Mouse (Mus musculus) MEL (cell line): ENCODE measurements around the gene 4933405L10Rik. TPM values are rescaled to one million over a fixed set of nuclear protein-coding genes. Genes with fewer than 3 reads are reported as not detected.

Experiments
- DNase-seq: peaks from one replicate; pipeline ENCODE4 v3.0.0; 2011; ENCODE audit warnings: low read depth, low spot score
- H3K27ac ChIP-seq: 2 replicates; pipeline ENCODE4 v1.5.1; 2012; ENCODE audit warnings: low read depth, mild to moderate bottlenecking, control low read depth, low read length, moderate library complexity; ENCODE audit not compliant: control insufficient read depth
- H3K27me3 ChIP-seq, 2 experiments: fragments of 150-350 bp in 1 of 2; sonication (generic) in 1 of 2; 2 replicates each; pipeline ENCODE4 v1.6.1; 2012; ENCODE audit warnings: low read length in 2 of 2, mild to moderate bottlenecking in 2 of 2, improper control_type of control experiment in 1 of 2, moderate library complexity in 1 of 2; ENCODE audit not compliant: insufficient read depth in 2 of 2, control insufficient read depth in 1 of 2
- H3K36me3 ChIP-seq, 2 experiments: 2 replicates each; pipeline ENCODE4 v1.6.1; 2012 to 2014; ENCODE audit warnings: low read length in 2 of 2, improper control_type of control experiment in 1 of 2, inconsistent platforms in 1 of 2, mild to moderate bottlenecking in 1 of 2; ENCODE audit not compliant: insufficient read depth in 2 of 2, control insufficient read depth in 1 of 2
- H3K4me1 ChIP-seq, 2 experiments: fragments of 150-350 bp in 1 of 2; sonication (generic) in 1 of 2; 2 replicates each; pipeline ENCODE4 v1.6.1; 2012; ENCODE audit warnings: low read length in 2 of 2, improper control_type of control experiment in 1 of 2, mild to moderate bottlenecking in 1 of 2; ENCODE audit not compliant: insufficient read depth in 2 of 2, control insufficient read depth in 1 of 2
- H3K4me3 ChIP-seq, 2 experiments: fragments of 150-350 bp in 1 of 2; sonication (generic) in 1 of 2; 2 replicates each; pipeline ENCODE4 v1.5.1; 2012; ENCODE audit warnings: low read depth in 2 of 2, low read length in 2 of 2, mild to moderate bottlenecking in 2 of 2, moderate library complexity in 2 of 2, control low read depth in 1 of 2, improper control_type of control experiment in 1 of 2; ENCODE audit not compliant: control insufficient read depth in 1 of 2, insufficient read depth in 1 of 2
- H3K79me2 ChIP-seq: 2 replicates; pipeline ENCODE4 v1.6.1; 2012; ENCODE audit warnings: mild to moderate bottlenecking, low read length, moderate library complexity; ENCODE audit not compliant: control insufficient read depth, poor library complexity, insufficient read depth
- H3K9ac ChIP-seq: 2 replicates; pipeline ENCODE4 v1.6.1; 2012; ENCODE audit warnings: low read depth, mild to moderate bottlenecking, control low read depth, low read length, moderate library complexity; ENCODE audit not compliant: control insufficient read depth, poor library complexity, severe bottlenecking
- H3K9me3 ChIP-seq: fragments of 150-350 bp; sonication (generic); replicated peaks from 2 replicates; pipeline ENCODE4 v1.6.1; 2012; ENCODE audit warnings: mild to moderate bottlenecking, low read length, improper control_type of control experiment, moderate library complexity; ENCODE audit not compliant: insufficient read depth
- BHLHE40 ChIP-seq: IDR thresholded peaks from 2 replicates; pipeline ENCODE4 v1.6.1; 2012; ENCODE audit warnings: low read depth, mild to moderate bottlenecking, inconsistent platforms, low read length, improper control_type of control experiment, borderline replicate concordance
- CHD1 ChIP-seq: IDR thresholded peaks from 2 replicates; pipeline ENCODE4 v1.6.1; 2012; ENCODE audit warnings: low read depth, mild to moderate bottlenecking, inconsistent platforms, low read length, improper control_type of control experiment
- CHD2 ChIP-seq: IDR thresholded peaks from 2 replicates; pipeline ENCODE4 v1.6.1; 2011; ENCODE audit warnings: low read length, improper control_type of control experiment
- CTCF ChIP-seq, 3 experiments: IDR thresholded peaks in 2 of 3; conservative IDR thresholded peaks in 1 of 3; 2 replicates each; pipeline ENCODE4 v1.5.1; 2011 to 2012; ENCODE audit warnings: low read length in 3 of 3, low read depth in 2 of 3, mild to moderate bottlenecking in 2 of 3, improper control_type of control experiment in 1 of 3, inconsistent platforms in 1 of 3, mixed read lengths in 1 of 3, moderate library complexity in 1 of 3; ENCODE audit not compliant: control insufficient read depth in 1 of 3, insufficient read depth in 1 of 3, poor library complexity in 1 of 3, severe bottlenecking in 1 of 3
- E2F4 ChIP-seq: IDR thresholded peaks from 2 replicates; pipeline ENCODE4 v1.6.1; 2011; ENCODE audit warnings: low read depth, low read length, improper control_type of control experiment, borderline replicate concordance
- EP300 ChIP-seq, 2 experiments: IDR thresholded peaks; 2 replicates each; pipeline ENCODE4 v1.6.1; 2011; ENCODE audit warnings: improper control_type of control experiment in 2 of 2, low read length in 2 of 2, low read depth in 1 of 2, mild to moderate bottlenecking in 1 of 2
- ETS1 ChIP-seq: IDR thresholded peaks from 2 replicates; pipeline ENCODE4 v1.6.1; 2012; ENCODE audit warnings: low read depth, mild to moderate bottlenecking, inconsistent platforms, low read length, improper control_type of control experiment, moderate library complexity
- GABPA ChIP-seq: IDR thresholded peaks from 2 replicates; pipeline ENCODE4 v1.6.1; 2012; ENCODE audit warnings: low read depth, mild to moderate bottlenecking, inconsistent platforms, low read length, improper control_type of control experiment, moderate library complexity
- HCFC1 ChIP-seq: IDR thresholded peaks from 2 replicates; pipeline ENCODE4 v1.6.1; 2012; ENCODE audit warnings: low read depth, mild to moderate bottlenecking, inconsistent platforms, low read length, improper control_type of control experiment, moderate library complexity
- JUND ChIP-seq: IDR thresholded peaks from 2 replicates; pipeline ENCODE4 v1.6.1; 2011; ENCODE audit warnings: low read depth, mild to moderate bottlenecking, improper control_type of control experiment, low read length
- KAT2A ChIP-seq: conservative IDR thresholded peaks from 2 replicates; pipeline ENCODE4 v1.6.1; 2012; ENCODE audit warnings: low read depth, low read length, improper control_type of control experiment, inconsistent platforms
- MAFK ChIP-seq: IDR thresholded peaks from 2 replicates; pipeline ENCODE4 v1.6.1; 2011; ENCODE audit warnings: low read depth, mild to moderate bottlenecking, low read length, improper control_type of control experiment, borderline replicate concordance
- MAX ChIP-seq: IDR thresholded peaks from 2 replicates; pipeline ENCODE4 v1.6.1; 2011; ENCODE audit warnings: low read length, improper control_type of control experiment
- MXI1 ChIP-seq: IDR thresholded peaks from 2 replicates; pipeline ENCODE4 v1.6.1; 2011; ENCODE audit warnings: mild to moderate bottlenecking, low read depth, low read length, improper control_type of control experiment
- MYB ChIP-seq: IDR thresholded peaks from 2 replicates; pipeline ENCODE4 v1.6.1; 2011; ENCODE audit warnings: mild to moderate bottlenecking, low read depth, low read length, improper control_type of control experiment
- MYC ChIP-seq: IDR thresholded peaks from 2 replicates; pipeline ENCODE4 v1.6.1; 2011; ENCODE audit warnings: low read depth, mild to moderate bottlenecking, low read length, improper control_type of control experiment, moderate library complexity
- NRF1 ChIP-seq: IDR thresholded peaks from 2 replicates; pipeline ENCODE4 v1.6.1; 2014; ENCODE audit warnings: low read depth, mild to moderate bottlenecking, inconsistent platforms, low read length, improper control_type of control experiment, moderate library complexity; ENCODE audit not compliant: poor library complexity, insufficient read depth, severe bottlenecking
- POLR2A ChIP-seq, 2 experiments: IDR thresholded peaks; 2 replicates each; pipeline ENCODE4 v1.6.1; 2011 to 2012; ENCODE audit warnings: low read length in 2 of 2, mild to moderate bottlenecking in 2 of 2, control low read depth in 1 of 2, improper control_type of control experiment in 1 of 2, low read depth in 1 of 2, moderate library complexity in 1 of 2; ENCODE audit not compliant: control insufficient read depth in 1 of 2, insufficient read depth in 1 of 2, poor library complexity in 1 of 2
- POLR2AphosphoS5 ChIP-seq: IDR thresholded peaks from 2 replicates; pipeline ENCODE4 v1.6.1; 2012; ENCODE audit warnings: low read depth, borderline replicate concordance, mild to moderate bottlenecking, inconsistent platforms, low read length, moderate library complexity, mixed read lengths
- RAD21 ChIP-seq: IDR thresholded peaks from 2 replicates; pipeline ENCODE4 v1.6.1; 2011; ENCODE audit warnings: mild to moderate bottlenecking, low read depth, low read length, improper control_type of control experiment
- RCOR1 ChIP-seq: IDR thresholded peaks from 2 replicates; pipeline ENCODE4 v1.6.1; 2012; ENCODE audit warnings: low read depth, mild to moderate bottlenecking, inconsistent platforms, low read length, improper control_type of control experiment
- SIN3A ChIP-seq: IDR thresholded peaks from 2 replicates; pipeline ENCODE4 v1.6.1; 2012; ENCODE audit warnings: low read length, improper control_type of control experiment, inconsistent platforms
- SMC3 ChIP-seq: IDR thresholded peaks from 2 replicates; pipeline ENCODE4 v1.6.1; 2011; ENCODE audit warnings: low read depth, low read length, improper control_type of control experiment
- TAL1 ChIP-seq: IDR thresholded peaks from 2 replicates; pipeline ENCODE4 v1.6.1; 2012; ENCODE audit warnings: mild to moderate bottlenecking, inconsistent platforms, low read length, moderate library complexity, mixed read lengths
- TCF12 ChIP-seq: IDR thresholded peaks from 2 replicates; pipeline ENCODE4 v1.6.1; 2014; ENCODE audit warnings: low read depth, mild to moderate bottlenecking, inconsistent platforms, low read length, improper control_type of control experiment, moderate library complexity
- USF1 ChIP-seq: IDR thresholded peaks from 2 replicates; pipeline ENCODE4 v1.6.1; 2014; ENCODE audit warnings: low read depth, mild to moderate bottlenecking, inconsistent platforms, low read length, improper control_type of control experiment, moderate library complexity
- ZC3H11A ChIP-seq: IDR thresholded peaks from 2 replicates; pipeline ENCODE4 v1.6.1; 2012; ENCODE audit warnings: low read depth, mild to moderate bottlenecking, inconsistent platforms, low read length, improper control_type of control experiment
- ZKSCAN1 ChIP-seq: IDR thresholded peaks from 2 replicates; pipeline ENCODE4 v1.6.1; 2012; ENCODE audit warnings: low read depth, mild to moderate bottlenecking, inconsistent platforms, low read length, improper control_type of control experiment, moderate library complexity
- ZMIZ1 ChIP-seq: IDR thresholded peaks from 2 replicates; pipeline ENCODE4 v1.6.1; 2012; ENCODE audit warnings: low read depth, mild to moderate bottlenecking, inconsistent platforms, low read length, improper control_type of control experiment, moderate library complexity
- ZNF384 ChIP-seq: IDR thresholded peaks from 2 replicates; pipeline ENCODE4 v1.6.1; 2012; ENCODE audit warnings: low read depth, mild to moderate bottlenecking, inconsistent platforms, low read length, improper control_type of control experiment
- polyA plus RNA-seq, 2 experiments: library from polyadenylated mRNA; stranded (reverse) in 1 of 2; unstranded in 1 of 2; fragments of >175 nt in 1 of 2; fragments of >200 nt in 1 of 2; gene quantifications; 2 replicates each; pipeline versions ENCODE4 v1.2.1 to v1.2.4; 2012; ENCODE audit warnings: low replicate concordance in 2 of 2, low read depth in 1 of 2; ENCODE audit not compliant: insufficient read length in 2 of 2, insufficient read depth in 1 of 2, missing spikeins in 1 of 2
- total RNA-seq: library from RNA; depleted of rRNA; stranded (reverse); fragments of 300-350 nt; gene quantifications from 2 replicates; pipeline ENCODE4 v1.2.3, GENCODE M21; 2012

The 4933405L10Rik gene
- total and polyA plus RNA-seq, 3 experiments: 0.23 to 0.42 TPM; not detected in 1

DNA sequence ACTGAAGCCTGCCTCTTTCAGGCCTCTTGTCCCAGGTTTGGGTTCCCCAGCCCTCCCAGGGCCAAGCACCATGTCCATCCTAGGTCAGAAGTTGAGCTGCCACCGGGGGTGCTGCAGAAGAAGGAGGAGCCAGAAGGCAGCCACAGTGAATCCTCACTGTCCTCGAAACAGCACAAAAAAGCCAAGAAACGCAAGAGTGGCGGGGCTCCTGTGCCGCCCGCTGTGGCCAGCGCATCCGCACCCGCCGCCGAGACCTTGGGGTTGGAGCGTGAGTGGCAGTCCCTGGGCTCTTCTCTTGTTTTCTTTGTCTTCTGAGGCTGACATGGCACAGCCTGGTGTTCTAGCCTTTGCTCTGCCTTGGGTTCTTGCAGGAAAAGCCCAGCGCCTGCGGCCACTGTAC is 1.9 kb downstream of the 4933405L10Rik start:
- no peak for DNase-seq
- H3K4me3 ChIP-seq: no peak overlapping the region

GRCm38 (mm10) chr8:105712286-105712685 is 4.8 kb downstream of the 4933405L10Rik start:
- DNase-seq: no peak
- TF ChIP-seq MYC: no peak
- TF ChIP-seq ETS1: no peak
- TF ChIP-seq JUND: no peak
- no peak for TF ChIP-seq EP300 (IDR thresholded peaks at IDR 0.05; ENCODE audit: low read depth in 1 of 2, low read length in 2 of 2)
- TF ChIP-seq USF1: no peak
- no peak for TF ChIP-seq ZC3H11A
- TF ChIP-seq BHLHE40: no peak
- TF ChIP-seq ZMIZ1: no peak
- no peak for TF ChIP-seq E2F4
- no peak for TF ChIP-seq MAFK
- no peak for TF ChIP-seq SMC3
- no peak for TF ChIP-seq POLR2AphosphoS5
- no peak for TF ChIP-seq KAT2A
- TF ChIP-seq SIN3A: no peak
- TF ChIP-seq TAL1: no peak
- TF ChIP-seq ZKSCAN1: no peak
- no peak for TF ChIP-seq RCOR1
- TF ChIP-seq, all 39 proteins: peak for 0
- H3K9me3 ChIP-seq: no peaks in the 10 kb centered on the region

More for the DNA sequence above, 1.9 kb downstream of the 4933405L10Rik start:
- H3K36me3 ChIP-seq: peaks cover 0 to 11% of the 10 kb centered on the region in 2 experiments; a peak in 2 of 4 replicates
- H3K9me3 ChIP-seq: no peaks in the 10 kb centered on the region
- no peak overlapping the region for H3K27ac ChIP-seq
- H3K4me1 ChIP-seq: peaks cover 5 to 13% of the 10 kb centered on the region in 2 experiments; a peak in 3 of 4 replicates
- TF ChIP-seq CHD2 (no peak), CHD1 (no peak), RCOR1 (no peak), RAD21 (no peak), ZNF384 (no peak), ETS1 (no peak), HCFC1 (no peak), GABPA (no peak), MXI1 (no peak), POLR2A (IDR thresholded peaks at IDR 0.05; ENCODE audit: control insufficient read depth in 1 of 2, insufficient read depth in 1 of 2, low read depth in 1 of 2, low read length in 2 of 2, poor library complexity in 1 of 2) (no peak), NRF1 (no peak), MYB (no peak), MAFK (no peak), MYC (no peak), CTCF (IDR thresholded peaks at IDR 0.05 in 2 of 3, conservative IDR thresholded peaks at IDR 0.05 in 1 of 3; ENCODE audit: control insufficient read depth in 1 of 3, insufficient read depth in 1 of 3, low read depth in 2 of 3, low read length in 3 of 3, poor library complexity in 1 of 3, severe bottlenecking in 1 of 3) (no peak), TCF12 (no peak), ZC3H11A (no peak), MAX (no peak)
- no peaks in the 10 kb centered on the region for H3K27me3 ChIP-seq
- H3K9ac ChIP-seq: no peak overlapping the region
- H3K79me2 ChIP-seq: peaks cover 14% of the 10 kb centered on the region

More at GRCm38 (mm10) chr8:105712286-105712685, 4.8 kb downstream of the 4933405L10Rik start:
- Histone ChIP-seq H3K27me3 (no peaks in the 10 kb centered on the region), H3K4me3 (no peak overlapping the region), H3K36me3 (0 out of 4 replicates have a peak, but pooled peaks cover 0 to 2% of the 10 kb centered on the region in 2 experiments), H3K27ac (no peak overlapping the region), H3K4me1 (peaks cover 0 to 4% of the 10 kb centered on the region in 2 experiments; a peak in 2 of 4 replicates), H3K79me2 (peaks cover 6% of the 10 kb centered on the region), H3K9ac (no peak overlapping the region)
